Mouse (Mus musculus) heart, postnatal 14 days (tissue): ENCODE results near the gene Smtn. TPM values are rescaled to one million over a fixed set of nuclear protein-coding genes. Genes with fewer than 3 reads are reported as not detected.
A peak's percentile ranks its signal among the peaks of the same experiment; 100 is the strongest.

Experiments used
- DNase-seq, 2 experiments: peaks; one replicate each; pipeline ENCODE4 v3.0.0; 2021 to 2022
- intact Hi-C: fragments of 180-260 bp; cut with DNase I; formaldehyde crosslinking; loops from one replicate; pipeline ENCODE4 v1.15.1; 2025
- long read RNA-seq, 2 experiments: library from polyadenylated mRNA; stranded (forward); transcript quantifications; one replicate each; pipeline ENCODE4 v2.0.0; 2021
- total RNA-seq, 2 experiments: library from RNA; stranded (reverse); gene quantifications; 2 replicates each; pipeline ENCODE4 v1.2.3; 2021

Gene Smtn
- total RNA-seq, result 100 to 1,000 TPM; 196 to 205 TPM
- long read RNA-seq, experiment 1, transcript Smtn-201 (9 exons, 1,747 nt), result major isoform, 124 of 325 reads
- long read RNA-seq, experiment 1, transcript Smtn-202 (21 exons, 3,335 nt), result minor isoform, 19 of 325 reads
- long read RNA-seq, experiment 1, partial matches to known transcripts, result 66 of 325 reads
- long read RNA-seq, experiment 1, other reads (novel, unspliced or antisense), result 112 of 325 reads
- long read RNA-seq, experiment 2, transcript Smtn-201 (9 exons, 1,747 nt), result major isoform, 88 of 263 reads
- long read RNA-seq, experiment 2, transcript Smtn-202 (21 exons, 3,335 nt), result minor isoform, 14 of 263 reads
- long read RNA-seq, experiment 2, partial matches to known transcripts, result 53 of 263 reads
- long read RNA-seq, experiment 2, other reads (novel, unspliced or antisense), result 106 of 263 reads

DNA sequence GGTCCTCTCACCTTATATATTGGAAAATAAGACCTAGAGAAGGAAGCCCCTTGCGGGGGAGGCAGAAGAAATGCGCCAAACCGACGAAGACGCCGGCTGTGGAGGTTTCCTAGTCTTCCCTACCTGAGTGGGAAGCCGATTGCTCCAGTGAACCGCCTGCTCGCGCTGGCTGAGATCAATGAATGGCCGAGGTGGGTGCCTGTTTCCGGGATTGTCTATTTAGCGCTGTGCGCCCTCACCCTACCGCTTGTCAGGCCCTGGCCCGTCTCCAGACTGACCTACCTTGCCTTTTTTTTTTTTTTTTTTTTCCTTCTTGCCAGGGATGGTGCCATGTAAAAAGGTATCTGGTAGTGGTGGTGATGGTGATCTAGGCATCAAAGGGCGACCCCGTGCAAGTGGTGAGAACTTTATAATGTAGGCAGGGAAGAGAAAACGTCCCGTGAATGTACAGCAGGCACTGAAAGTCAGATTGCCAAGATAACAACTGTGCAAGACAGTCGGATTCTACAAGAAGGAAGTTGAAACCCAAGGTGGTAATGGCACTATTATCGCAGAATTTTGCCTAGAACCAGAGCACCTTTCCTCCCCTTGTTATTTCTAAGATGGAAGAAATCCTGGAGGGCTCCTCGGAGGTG lies at the start of gene Smtn:
TSS of gene Smtn (minus strand) at position 162 of the 635 bp plus-strand sequence.
- intact Hi-C loops, result no loop called here
- DNase-seq, result no peak

DNA sequence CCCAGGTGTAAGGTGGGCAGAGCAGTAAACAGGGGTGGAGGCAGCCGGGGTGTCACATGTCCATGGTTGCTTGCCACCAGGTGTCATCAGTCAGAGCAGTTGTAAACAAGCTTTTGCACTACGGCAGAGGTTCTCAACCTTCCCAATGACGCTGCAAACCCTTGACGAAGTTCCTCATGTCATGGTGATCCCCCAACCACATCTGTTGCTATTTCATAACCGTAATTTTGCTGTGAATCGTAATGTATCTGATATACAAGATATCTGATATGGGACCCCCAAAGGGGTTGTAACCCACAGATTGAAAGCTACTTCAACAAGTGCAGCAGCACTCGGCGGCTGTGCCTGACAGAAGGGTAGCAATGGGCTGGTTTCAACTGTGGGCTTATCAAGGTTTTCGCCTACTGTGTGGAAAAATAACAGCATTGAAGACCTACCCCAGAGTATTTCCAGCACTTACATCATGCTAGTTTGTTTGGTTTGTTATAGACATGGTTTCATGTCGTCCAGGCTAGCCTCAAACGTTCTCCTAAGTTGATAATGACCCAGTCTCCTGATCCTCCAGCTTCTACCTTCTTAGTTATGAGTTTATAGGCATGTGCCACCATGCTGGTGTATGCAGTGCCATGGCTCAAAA lies 47.7 kb upstream of the Smtn start:
- DNase-seq, result no peak
- intact Hi-C loops, result no loop called here

DNA sequence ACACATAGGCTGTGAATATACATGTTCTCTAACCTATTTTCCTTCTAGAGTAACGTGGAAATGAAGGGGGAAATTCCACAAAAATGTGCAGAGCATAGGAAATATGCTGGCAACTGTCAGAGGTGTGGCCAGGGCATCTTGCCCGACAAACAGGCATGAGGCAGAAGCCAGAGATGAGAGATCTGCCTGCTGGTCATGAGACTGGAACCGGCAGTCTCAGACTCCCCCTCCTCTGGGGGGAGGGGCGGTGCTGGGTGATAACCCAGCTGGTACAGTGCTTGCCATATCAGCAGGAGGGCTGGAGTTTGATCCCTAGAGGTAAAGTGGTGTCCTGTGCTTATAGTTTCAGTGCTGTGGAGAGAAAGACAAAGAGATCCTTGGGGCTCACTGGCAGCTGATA lies 46.9 kb upstream of the Smtn start:
- peak in 1 of 2 experiments; percentile 32 for DNase-seq
- intact Hi-C loops, result no loop called here

DNA sequence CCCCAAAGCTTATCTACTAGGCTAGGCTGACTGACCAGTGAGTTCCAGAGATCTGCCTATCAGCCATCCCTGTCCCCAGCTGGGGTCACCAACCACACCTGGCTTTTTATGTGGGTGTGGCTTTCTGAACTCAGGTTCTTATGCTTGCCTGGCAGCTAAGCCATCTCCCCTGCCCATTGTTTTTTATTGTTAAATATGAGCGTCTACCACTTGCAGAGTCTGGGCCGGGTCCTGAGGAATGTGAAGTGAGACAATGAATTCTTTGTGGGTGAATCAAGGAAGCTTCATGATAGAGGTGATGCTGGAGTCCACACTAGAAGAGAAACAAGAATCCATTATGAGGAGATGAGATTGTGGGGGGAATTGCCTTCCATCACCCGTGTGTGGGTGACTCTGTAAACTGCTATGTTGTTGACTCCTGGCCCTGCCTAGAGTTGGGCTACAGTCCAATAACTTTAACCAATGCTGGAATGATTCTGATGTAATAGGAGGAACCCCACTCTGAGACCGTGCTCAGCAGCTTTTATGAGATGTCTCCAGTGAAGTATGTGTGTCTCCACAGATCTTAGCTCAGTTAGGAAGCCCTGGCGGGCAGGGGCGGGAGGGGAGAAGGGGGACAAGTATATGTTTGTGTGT lies 45.7 kb upstream of the Smtn start:
- intact Hi-C loops, result no loop called here
- no peak for DNase-seq

DNA sequence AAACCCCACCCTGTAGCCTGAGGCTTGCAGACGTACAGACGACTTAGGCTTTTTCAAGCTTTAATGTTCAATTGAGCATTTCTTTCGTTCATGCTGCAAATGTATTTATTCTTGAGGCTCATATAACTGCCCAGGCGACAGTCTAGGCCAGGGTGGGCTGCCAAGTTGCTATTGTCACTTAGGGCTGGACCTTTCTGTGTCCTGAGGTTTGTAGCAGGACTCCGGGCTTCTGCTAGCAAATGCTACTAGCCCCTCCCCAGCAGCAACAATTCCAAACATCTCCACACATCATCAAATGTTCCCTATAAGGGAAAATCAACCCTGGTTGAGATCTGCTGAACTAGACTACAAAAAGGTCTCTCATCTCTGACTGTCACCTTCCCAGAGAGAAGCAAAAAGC lies 42.7 kb upstream of the Smtn start:
- DNase-seq, result no peak
- intact Hi-C loops, result no loop called here

DNA sequence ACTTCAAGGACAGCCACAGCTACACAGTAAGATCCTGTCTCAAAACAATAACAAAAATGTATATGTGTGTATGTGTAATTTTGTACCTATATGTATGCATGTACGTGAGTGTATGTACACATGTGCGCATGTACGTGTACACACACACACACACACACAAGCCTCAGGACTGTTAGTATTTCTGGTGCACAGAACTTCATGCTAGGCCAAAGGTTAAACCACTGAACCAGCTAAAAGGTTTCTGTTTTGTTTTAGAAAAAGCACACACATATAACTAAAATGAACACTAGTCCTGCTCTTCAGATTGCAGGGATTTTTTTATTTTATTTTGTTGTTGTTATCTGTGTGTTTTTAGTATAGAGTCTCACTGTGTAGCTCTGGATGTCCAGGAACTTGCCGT lies 41.5 kb upstream of the Smtn start:
- DNase-seq, result no peak
- intact Hi-C loops, result loop anchor here (2.0 kb wide), 1 partner anchor 47 kb away; no protein-coding TSS in a partner anchor

DNA sequence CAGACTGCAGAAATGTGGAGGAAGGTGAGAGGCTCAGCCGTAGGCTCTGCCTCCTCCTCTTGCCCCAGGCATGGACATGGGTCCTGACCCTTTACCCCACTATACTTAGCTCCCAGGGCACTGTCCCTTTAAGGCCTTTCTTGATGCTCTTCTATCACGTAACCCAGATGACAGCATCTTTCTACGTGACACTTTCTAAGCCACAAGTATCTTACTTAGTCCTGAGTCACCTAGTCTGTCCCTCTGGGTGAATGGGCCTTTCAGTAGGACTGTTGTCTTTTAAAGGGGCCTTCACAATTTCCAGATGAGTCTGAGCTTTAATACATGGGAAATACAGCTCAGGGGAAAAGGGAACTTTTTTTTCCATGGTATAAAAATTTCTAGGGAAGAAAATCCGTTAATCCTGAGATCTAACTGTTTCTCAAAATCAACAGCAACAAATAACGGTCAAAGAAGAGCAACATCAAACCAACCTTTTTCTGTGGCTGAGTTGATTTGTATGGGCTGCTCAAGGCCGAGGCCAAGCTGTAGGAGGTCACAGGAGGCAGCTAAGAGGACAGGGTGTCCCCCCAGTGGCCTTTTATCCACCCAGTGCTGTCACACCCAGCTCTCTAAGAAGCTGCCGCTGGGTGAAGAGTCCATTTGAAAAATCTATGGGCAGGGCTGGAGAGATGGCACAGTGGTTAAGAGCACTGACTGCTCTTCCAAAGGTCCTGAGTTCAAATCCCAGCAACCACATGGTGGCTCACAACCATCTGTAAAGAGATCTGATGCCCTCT lies 40.1 kb upstream of the Smtn start:
- intact Hi-C loops, result loop anchor here (2.0 kb wide), 1 partner anchor 46 kb away; no protein-coding TSS in a partner anchor
- DNase-seq, result no peak

DNA sequence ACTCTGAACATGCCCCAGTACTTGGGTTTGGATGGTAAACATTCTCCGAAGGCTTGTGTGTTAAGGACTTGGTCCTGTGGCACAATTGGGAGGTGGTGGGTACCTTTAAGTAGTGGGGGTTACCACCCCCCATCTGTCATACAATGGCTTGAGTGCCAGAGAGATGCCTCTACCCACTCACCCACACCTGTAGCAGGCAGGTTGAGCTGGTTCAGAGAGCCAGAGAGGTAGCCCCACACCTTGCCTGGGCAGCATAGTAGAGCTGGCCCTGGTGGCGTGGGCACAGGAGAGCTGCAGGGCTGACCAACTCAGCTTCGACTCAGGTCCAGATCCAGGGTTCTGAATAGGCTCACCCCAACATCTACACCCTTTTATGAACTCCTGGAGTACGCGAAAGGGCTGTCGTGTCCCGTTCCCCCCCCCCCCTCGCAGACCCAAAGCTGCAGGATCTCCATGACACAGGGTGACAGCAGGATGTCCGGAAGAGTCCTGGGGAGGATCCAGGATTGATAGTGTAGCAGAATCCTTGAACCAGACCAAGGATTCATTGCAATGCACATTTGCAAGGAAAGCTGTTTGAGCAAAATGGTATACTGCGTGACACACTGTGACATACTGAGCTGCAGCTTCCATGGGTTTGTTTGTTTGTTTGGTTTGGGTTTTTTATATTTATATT lies 37.8 kb upstream of the Smtn start:
- DNase-seq, result no peak
- intact Hi-C loops, result no loop called here

DNA sequence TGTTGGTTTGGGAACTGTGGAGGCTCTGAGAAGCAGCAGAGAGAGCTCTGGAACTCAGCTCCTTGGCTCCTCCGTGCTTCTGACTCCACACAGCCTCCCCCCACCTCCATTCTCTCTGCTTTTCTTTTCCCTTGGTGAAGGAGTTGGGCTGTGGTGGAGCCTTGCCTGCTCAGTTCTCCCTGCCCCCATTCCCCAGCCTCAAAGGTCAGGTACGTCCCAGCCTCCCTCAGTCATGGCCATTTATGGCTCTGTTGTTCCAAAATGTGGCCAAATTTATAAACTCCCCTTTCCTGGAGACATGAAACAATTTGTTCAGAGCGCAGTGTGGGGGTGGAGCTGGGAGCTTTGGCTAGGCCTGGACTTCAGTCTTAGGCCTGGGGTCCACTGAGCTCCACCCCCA lies 34.8 kb upstream of the Smtn start:
- intact Hi-C loops, result no loop called here
- peak; percentile 30 to 50 for DNase-seq

DNA sequence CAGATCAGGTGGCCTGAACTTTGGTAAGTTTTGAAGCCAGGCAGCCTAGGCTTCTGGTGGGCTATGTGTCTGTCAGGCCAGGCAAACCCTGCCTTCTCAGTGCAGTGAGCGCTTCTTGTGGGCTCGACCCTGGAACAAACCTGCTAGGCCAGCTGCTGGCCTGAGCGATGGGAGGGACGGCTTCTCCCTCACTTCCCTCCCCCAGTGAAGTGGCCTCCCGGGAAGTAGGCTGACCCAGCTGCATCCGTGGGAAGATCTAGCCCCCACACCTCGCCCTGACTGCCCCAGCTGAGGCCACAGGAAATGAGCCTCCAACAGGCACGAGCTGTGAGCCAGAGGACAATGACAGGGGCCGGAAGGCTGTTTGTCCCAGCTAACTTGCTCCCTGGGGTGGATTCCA lies 32.7 kb upstream of the Smtn start:
- DNase-seq, result peak; percentile 78 to 81
- intact Hi-C loops, result loop anchor here (5.0 kb wide), 1 partner anchor 36 kb away; no protein-coding TSS in a partner anchor

DNA sequence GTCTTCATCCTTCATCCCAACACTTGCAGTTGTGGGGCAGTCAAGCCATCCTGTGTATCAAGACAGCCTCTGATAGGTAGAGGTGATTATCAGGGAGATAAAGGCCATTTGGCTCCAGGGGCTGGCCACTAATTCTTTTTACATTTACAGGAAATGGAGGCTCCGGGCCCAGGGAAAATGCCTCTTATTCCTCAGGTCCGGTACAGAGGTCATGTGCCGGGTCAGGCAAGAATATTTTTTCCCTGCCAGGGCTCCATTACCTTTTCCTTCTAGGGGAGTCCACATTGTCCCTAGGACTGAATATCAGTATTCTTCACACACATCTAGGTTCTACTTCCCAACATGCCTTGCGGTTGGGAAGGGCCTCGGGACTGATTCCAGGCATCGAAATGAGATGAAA lies 31.8 kb upstream of the Smtn start:
- no peak for DNase-seq
- intact Hi-C loops, result loop anchor here (5.0 kb wide), 1 partner anchor 35 kb away; no protein-coding TSS in a partner anchor

DNA sequence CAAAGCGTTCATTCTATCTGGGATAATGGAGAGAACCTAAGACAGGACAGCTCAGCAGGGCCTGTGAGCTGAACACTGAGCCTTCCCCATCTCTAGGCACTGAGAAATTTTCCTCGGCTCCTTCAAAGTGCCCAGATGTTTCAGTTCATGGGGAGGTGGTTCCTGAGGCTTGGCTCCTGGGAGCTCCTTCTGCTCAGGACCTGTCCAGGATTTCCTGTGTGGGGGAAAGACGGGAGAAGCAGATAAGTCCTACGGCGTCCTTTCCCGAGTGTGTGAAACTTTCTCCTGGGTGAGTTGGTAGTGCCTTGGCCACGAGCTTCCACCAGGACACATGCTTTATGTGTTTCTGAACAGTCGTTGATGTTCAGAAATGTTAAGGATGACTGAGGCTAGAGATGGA lies 29.9 kb upstream of the Smtn start:
- DNase-seq, result no peak
- intact Hi-C loops, result loop anchor here (5.0 kb wide), 1 partner anchor 33 kb away; no protein-coding TSS in a partner anchor

DNA sequence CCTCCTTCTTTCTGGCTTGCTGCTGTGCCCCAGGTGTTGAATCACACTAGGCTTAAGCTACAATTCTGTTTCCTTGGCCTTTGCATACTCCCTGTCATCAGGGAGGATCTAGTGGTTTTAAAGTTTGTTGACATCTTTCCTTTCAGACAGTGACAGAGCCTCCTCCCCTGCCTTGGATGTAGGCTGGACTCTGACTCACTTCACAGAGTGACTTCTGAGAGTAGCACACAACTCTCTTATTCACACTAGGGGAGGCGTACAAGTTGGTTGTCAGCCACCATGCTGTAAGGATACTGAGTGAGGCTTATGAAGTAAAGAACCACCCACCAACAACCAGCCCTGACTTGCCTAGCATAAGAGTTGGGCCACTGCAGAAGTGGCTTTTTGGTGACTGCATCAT lies 27.5 kb upstream of the Smtn start:
- intact Hi-C loops, result no loop called here

DNA sequence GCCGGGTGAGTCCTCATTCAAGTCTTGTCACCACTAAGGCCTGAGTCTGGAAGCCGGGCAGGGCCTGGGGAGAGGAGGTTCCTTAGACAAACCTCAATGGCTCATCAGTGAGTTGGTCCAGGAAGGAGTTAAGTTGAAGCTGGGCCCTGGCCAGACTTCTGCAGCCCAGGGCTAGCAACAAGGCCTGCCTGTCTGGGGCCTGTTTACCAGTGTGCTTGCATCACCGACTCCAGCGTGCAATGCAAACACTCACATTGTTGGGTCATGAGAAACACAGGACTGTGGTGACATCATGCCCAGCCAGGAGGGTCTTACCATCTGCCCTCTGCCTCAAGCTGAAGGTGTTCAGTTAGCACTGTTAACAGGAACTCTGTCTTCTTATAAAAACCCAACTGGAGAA lies 25.6 kb upstream of the Smtn start:
- intact Hi-C loops, result no loop called here
- no peak for DNase-seq

More for the DNA sequence above, 27.5 kb upstream of the Smtn start:
- no peak for DNase-seq

DNA sequence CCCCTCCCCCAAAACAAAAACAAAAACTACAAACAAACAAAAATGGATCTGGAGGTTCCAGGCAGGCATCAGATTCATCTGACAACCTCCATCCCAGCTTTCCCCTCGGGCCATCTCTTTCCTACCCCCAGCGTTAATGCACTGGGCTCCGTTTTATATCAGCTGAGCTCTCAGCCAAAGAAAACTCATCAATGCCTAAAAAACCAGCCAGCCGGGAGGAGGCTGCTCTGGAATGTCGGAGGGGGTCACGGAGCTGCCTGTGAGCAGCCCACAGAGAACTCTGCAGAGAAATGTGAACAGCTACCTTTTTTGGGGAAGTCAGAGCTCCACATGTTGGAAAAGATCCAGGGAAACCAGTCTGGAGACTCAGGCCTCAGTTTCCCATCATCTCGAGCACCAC lies 24.0 kb upstream of the Smtn start:
- intact Hi-C loops, result no loop called here
- no peak for DNase-seq

DNA sequence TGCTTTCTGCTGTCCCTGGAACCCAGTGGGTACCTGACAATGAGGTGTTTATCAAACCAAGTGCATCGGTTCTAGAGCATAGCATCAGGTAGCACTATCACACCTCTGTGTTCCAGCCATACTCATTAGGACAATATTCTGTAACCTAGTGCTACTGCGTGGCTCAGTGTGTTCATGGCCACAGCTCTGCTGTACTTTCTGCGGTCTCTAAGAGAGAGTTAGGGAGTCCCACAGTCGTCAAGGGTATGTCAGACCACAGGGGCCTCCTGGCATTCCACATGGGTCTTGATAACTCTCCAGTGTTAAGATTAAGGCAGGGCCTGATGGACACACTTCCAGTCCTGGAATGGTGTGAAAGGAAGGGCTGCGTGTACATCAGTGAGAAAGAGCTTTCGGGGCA lies 23.4 kb upstream of the Smtn start:
- intact Hi-C loops, result no loop called here
- DNase-seq, result no peak

DNA sequence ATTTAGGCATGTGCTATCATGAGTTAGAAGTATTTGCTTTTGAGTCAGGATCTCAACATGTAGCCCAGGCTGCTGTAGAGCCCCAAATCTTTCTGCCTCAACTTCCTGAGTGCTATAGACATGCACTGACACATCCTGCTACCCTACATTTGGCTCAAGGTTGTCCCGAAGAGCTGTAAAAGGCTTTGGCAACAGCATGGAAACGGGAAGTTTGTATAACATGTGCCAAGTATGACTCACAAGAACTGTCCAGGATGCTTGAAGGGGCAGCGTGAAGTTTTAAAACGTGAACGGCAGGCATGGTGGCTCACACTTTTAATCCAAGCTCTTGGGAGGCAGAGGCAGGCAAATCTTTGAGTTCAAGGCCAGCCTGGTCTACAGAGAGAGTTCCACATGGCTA lies 19.8 kb upstream of the Smtn start:
- intact Hi-C loops, result no loop called here
- no peak for DNase-seq

DNA sequence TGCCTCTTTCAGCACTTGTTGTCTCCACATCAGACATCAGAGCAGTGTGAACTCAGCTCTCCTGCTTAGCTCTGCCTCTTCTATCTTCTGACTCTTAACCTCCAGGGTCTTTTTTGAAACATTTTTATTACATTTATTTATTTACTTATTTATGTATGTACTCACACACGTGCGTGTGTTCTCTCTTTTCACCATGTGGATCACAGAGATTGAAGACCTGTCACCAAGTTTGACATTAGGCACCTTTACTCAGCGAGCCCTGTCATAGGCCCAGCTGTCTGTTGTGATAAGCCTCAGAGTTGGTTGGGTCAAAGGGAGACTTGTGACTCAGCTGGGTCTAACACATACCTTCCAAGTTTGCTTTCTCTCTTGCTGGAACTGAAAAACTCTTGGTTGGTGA lies 17.4 kb upstream of the Smtn start:
- DNase-seq, result no peak
- intact Hi-C loops, result no loop called here

DNA sequence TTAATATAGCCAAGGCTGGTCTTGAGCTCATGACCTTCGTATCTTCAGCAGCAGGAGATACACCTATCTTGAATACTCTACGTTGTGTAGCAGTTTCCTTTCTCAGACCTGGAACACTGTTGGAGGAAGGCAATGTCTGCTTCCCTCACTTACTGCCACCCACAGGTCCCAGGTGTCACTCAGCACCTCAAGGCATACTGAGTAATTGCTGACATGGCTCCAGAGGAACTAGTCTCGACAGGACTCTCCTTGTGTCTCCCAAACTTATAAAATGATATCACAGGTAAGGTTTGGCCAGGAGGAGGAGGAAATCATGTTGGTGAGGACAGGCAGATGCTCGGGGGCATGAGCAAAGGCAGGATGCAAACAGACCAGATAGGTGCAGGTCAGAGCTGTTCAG lies 14.6 kb upstream of the Smtn start:
- intact Hi-C loops, result no loop called here
- DNase-seq, result no peak

DNA sequence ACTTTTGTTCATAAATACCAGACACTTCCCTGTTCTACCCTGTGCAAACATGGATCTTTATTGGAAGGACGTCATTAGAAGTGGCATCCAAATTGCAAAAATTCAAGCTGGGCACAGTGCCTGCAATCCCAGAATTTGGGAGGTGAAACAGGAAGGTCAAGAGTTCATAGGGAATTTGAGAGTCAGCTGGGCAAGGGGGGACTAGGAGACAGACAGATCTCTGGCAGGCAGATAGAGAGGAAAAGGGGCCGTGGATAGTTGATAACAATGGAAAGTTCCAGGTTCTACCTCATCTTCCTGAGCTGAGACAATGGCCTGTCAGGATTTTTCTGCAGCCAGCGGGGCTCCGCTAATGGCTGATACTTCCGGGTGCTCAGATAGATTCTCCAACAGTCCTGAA lies 9.4 kb upstream of the Smtn start:
- intact Hi-C loops, result no loop called here
- DNase-seq, result peak in 1 of 2 experiments; percentile 17
